Mouse (Mus musculus): ENCODE measurements around the gene Pgam2.

Gene Pgam2

DNA sequence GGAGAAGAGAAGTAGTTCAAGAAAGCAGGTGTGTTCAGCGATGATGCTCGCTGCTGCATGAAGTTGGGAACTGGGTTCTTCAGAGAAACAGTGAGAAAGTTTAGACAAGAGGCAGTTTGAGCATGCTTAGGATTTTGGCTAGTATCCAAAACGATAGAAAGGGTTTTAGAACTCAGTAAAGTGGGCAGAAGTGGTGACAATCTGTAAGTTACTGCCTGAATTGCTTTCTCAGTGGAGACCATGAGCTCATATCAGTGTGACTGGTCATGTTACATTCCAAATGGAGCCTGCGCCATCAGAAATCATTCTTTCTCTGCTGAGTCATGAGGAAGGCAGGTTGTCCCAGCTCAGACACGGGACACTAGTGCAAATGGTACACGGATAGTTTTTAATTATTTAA is 37.5 kb downstream of the Pgam2 start:
- no peak for DNase-seq (ENCODE audit: low spot score in 2 of 2)

GRCm38 (mm10) chr11:5762633-5762982 is 40.9 kb downstream of the Pgam2 start:
- no peak for DNase-seq (ENCODE audit: low spot score in 2 of 2)

DNA sequence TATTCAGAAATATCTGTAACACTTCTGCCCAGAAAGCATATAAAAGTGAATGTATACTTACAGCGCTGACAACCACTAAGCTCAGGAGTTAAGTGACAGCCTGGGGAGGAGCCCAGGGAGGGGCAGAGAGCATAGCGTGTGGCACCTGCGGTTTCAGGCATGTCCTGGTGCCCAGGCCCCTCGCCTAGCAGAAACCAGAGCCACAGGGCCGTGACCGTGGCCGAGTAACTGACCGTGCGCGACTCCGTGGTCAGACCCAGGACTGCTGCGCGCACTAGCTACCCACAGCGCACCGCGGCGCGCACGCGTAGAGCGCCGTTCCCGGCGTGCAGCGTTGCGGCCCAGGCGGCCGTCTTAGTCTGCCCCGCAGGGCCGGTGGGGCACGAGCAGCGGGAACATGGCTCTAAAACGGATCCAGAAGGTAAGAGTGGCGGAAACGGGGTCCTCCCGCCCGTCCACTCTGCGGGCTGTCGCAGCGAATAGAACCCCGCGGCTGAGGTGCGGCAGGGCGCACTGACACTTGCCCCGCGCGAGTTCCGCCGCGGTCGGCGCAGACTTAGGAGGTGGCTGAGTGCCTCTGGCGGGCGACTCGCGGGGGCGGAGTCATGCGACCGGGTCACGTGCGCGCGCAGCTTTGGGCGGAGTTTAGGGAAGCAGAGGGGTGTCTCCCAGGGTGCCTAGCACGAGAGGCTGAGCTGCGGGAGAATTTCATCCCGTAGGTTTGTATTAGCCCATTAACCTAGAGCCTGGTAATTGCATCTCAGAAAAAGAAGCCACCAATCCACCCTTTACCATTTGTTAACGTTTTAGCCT is 41.5 kb downstream of the Pgam2 start, which contains the start of gene Urgcp:
TSS of gene Urgcp (minus strand) at position 557 of the 813 bp plus-strand sequence.
- peak; percentile 97 to 98 for DNase-seq (ENCODE audit: low spot score in 2 of 2)

DNA sequence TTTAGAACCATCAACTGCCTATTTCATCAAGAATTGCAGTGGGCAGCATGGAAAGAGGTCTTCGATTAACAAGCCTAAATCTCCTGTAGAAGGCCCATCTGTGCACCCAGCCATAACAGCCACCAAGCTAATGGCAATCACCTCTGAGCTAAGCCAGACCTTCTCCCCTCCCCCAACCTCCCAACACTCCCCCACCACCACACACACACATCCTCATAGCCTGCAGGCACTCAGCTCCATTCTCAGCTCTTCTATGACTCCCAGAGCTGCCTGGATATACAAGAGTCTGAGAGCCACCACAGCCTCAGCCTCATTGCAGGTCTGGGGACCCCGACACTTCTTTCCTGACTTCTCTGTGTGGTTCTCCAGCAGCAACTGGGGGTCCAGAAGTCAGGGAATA is 49.8 kb downstream of the Pgam2 start:
- no peak for DNase-seq (ENCODE audit: low spot score in 2 of 2)
